Mouse (Mus musculus): ENCODE data around the gene Sdad1.
"Not testable (repeated sequence)": the region's sequence is repeated elsewhere in the genome, so short reads cannot be mapped to it uniquely, and the experiment has no call there.

Sdad1 gene

DNA sequence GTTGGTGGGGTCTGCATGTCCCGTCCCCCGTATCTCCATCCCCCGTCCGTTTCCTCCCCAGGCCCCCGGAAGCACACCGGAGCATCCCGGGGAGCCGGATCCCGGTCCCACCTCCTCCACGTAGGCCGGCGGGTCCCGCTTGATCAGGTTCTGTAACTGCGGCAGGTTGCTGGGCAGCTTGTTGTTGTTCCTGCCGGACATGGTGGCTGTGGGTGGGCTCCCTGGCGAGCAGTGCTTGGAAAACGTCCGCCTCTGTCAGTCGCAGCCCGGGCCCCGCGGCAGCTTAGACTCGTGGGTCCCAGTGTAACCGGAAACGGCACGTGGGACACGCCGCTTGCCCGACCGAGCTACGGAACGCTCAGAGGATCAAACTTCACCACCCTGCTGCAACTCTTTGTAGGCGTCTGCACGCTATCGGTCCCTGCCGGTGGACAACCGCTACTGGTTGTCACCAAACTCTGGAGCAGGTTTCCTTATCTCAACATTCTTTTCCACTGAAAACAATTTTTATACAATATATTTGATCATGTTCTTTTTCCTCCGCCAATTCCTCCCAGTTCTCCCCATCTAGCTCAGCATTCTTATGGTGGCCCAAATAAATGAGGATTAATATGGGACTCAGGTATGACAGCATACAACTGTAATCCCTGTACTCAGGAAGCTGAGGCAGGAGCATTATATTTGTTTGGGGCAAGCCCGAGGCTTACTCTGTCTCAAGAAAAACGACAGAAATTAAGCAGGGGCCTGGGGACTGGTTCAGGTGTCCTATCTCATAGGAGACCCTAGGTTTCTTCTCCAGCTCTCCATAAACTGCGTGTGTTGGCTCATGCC, at the start of gene Sdad1:
TSS of gene Sdad1 (minus strand) at position 799 of the 831 bp plus-strand sequence.
- DNase-seq, result peak; percentile 89

DNA sequence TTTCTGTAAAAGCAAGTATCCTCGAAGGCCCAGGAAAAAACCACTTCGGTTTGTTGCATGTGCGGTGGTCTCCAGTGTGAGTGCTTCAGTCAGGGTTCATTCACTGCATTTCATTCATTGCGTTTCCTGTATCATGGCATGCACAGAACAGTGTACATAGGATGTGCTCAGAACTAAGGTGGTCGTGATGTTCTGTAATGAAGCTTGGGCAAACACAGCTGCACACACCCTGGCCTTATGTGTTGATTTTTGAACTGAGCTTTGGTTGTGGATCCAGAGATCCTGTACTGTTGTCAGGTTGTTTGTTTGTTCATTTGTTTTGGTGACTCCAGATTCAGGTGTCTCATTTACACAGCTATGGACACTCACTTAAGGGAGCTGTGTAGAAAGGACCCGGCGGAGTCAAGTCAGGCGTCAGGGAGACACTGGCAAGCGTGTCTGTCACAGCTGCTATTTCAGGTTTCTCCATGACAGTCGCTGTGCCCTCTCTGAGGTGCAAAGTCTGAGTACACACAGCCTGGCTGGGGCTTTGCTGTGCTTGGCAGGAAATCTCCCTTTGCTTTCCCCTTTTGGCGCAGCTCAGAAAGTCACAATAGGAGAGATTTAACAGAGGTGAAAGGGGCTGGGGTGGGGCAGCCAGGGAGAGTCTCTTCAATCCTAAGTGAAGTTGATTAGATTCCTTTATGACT, 48.6 kb upstream of the Sdad1 start:
- DNase-seq, result peak; percentile 27

DNA sequence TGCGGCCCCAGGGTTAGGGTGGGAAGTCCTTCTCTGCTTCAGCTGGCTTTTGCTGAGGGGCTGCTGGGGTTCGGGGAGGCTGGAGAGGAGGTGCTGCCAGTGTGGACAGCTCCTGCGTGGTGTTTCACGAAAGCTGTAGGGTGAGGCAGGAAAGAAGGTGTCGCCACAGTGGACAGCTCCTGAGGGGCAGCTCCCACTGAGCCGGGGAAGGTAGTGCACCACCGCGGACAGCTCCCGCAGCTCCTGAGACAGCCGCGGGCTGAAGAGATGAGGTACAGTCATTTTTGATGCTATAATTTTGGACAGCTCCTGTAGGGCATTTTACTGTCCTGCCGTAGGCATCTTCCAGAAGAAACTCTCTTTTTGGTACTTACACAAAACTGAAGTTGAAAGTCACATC, 47.8 kb upstream of the Sdad1 start:
- DNase-seq, result peak; percentile 44

DNA sequence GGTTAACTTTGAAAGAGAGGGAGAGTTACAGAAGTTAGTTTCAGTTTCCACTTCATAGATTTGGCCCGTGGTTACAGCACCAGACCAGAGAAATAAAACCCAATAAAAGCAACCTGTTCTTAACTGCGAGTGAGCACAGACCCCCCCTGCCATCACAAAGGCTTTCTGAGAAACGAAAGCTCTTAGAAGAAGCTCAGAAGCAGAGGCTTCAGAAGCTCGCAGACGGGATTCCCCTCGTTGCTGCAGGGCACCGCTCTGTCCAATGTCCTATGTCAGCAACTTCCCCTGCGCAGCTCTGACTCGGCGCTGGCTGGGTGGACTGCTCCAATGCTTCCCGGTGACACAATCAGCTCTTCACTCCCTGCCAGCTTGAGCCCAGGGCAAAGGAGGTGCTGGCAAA, 43.2 kb upstream of the Sdad1 start:
- DNase-seq, result peak; percentile 55

DNA sequence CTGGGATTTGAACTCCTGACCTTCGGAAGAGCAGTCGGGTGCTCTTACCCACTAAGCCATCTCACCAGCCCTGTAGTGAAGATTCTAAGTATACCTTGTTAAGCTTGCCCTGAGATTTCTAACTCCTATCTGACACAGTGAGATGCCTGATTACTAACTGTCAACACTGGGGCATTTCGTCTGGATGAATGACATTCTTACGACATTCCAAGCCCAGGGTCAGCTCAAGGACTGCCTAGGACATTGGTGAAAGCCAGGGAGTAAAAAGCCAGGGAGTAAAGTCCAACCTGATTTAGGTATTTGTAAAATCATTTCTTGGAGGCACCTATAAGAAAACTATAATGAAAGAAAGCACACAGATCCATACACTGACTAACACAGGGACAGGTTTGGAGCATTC, 42.4 kb upstream of the Sdad1 start:
- not testable (repeated sequence) for DNase-seq

DNA sequence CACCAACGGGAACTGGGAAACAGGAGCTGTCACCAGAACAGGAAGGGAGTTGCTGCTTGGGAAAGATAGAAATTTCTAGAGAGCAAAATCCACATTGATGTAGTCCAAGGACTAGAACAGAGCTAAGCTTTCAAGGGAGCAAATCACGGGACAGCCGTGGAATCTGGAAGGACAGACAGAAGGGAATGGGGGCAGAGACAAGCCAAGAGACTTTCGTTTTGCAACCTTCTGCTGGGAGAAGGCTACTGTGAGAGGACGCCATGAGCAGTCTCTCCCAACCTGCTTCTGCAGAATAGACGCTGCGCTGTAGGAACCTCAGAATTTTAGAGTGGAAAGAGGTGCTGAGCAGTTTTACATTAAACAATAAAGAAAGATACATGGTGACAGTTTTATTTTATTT, 39.5 kb upstream of the Sdad1 start:
- DNase-seq, result no peak

DNA sequence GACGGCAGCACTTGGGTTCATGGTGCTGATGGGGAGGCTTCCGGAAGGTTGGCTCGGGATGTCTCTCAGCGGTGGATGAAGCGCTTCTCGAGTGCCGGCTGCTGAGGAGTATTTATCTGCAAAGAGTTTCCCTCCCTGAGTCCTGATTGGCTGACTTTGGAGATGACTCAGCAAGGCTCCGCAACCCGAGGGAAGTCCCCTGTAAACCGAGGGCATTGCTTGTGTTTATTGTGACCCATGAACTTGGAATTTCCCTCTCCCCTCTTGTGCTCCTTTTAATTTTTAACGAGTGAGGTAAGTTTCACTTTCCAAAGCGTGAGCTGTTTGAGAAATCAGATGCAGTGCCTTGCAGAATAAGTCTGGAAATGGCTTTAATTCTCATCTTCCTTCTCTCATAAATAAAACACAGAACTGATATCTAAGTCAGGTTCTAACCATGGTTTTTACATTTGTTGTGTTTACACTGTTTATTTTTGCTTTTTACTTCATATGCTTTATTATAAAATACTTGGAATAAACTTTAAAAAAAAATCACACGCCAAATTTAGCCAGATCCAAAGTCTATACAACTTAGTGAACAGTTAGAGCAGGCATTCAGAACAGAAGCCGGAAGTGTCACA, 38.6 kb upstream of the Sdad1 start, which contains the start of gene Cxcl10:
TSS of gene Cxcl10 (minus strand) at position 96 of the 620 bp plus-strand sequence.
- peak; percentile 78 for DNase-seq

DNA sequence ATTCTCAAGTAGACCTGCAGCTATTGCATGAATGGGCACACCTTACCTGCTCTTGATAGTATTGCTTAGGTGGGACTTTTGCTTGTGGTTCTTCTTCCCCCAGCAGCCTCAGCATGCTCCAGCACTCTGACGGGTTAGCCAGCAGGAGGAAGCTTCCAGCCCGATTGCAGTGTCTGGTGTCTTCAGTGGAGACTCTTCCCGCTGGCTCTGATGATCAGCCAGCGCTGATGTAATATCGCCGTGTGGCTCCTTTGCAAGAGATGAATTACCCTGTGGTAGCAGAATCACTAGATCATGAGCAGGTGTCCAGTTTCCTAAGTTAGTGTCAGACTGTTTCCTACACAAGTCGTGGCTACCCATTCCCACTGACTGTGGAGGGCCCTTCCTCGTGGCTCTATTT, 34.7 kb upstream of the Sdad1 start:
- no peak for DNase-seq

DNA sequence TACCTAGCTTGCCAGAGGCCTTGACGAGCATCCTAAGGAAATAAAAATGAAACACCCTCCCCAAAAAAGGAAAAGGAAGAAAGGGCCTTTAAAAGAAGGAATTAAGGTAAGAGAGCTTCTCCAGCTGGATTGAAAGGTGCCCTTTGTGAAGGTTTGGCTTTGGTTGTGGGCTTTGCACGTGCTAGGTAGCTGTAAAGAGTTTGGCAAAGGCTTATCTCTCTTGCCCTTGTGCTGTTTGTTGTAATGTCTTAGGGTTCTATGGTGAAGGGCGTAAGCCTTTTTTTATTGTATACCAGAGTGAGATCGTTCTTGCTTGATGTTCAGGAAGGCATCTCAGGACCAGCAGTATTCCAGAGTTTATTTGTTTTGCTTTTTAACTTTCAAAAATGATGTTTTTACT, 30.3 kb upstream of the Sdad1 start:
- no peak for DNase-seq

DNA sequence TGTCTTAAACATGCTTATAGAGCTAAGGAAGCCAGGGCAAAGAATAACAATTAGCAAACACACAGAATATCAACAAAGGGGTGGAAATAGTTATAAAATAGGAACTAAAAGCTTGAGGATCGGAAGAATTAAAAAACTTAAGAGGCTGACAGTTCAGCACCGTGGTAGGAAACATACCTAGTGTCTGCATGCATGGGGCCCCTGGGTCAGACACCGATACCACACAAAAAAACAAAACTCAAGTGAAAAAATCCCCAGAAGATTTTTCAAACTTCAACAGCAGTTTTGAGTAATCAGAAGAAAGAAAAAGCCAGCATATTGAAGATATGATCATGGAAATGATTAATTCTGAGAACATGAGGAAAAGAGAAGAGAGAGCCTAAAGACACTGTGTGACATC, 26.5 kb upstream of the Sdad1 start:
- DNase-seq, result no peak

DNA sequence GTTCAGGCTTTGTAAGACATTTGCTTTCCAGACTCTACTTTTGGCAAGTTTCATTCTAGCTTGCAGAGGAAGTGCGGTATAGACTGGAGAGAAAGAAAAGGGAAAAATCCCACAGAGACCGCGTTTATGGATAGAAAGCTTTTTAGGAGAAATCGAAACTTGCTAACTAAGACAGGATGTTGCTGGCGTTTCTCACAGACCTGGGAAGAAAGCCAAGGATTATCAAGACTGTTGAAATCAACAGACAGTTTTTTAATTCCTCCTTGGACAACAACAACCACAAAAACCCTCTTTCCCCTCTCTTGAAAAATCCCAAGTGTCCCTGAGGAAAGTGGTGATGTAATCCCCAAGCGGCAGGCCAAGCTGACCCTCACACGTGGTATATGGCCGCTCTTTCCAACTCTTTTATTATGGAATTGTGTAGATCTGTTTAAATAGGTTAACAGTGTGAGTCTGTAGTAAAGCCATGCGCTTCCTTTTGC, 22.1 kb upstream of the Sdad1 start:
- DNase-seq, result no peak

DNA sequence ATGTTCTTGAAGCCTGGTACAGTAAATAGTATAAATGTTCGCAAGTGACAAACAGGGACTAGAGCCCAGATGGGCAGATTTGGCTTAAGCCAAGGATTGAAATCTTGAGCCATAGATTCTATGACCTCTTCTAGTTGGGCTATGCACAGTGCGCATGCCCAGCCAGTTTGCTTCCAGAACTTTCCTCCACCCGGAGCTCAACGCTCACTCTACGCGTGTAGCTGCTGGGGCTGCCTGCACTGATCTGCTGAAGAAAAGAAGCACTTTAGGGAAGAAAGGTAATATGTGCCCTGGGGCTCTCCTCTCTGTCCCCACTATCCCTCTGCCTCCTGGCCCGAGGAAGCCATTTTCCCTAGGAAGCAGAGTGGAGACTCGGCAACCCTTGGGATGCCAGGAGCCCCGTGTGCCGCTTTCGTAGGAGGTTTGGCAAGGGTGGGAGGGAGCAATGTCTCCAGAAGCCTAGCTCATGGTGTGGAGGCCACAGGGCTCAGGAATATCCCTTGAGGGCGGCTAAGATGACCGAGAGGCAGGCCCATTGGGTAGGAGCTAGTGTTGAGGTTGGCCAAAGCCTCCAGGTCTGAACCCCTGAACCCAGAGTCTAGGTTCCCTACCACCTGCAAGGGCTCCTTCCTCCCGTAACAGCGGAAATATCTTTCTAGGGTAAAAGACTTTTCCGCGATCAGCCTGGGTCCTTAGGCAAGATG, 21.5 kb upstream of the Sdad1 start, which contains the start of gene Art3:
TSS of gene Art3 (plus strand) at position 193 of the 704 bp plus-strand sequence.
- no peak for DNase-seq

DNA sequence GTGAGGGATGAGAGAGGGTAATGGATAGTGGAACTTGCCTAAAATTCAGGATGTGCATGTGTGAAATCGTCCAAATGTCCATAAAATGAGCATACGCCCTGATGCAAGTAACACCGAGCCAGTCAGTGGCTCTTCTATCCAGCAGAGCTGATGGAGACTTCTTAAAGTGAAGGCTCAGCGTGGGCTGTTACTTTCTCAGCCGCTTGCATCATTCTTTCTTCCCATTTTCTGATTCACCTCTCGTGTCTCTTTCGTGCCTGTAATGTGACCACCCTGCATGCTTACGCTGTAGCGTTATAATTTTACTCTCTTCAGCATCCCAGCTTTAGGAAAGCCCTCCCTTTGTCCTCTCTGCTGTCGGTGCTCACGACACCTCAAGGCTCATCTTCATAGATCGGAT, 20.8 kb upstream of the Sdad1 start:
- no peak for DNase-seq

DNA sequence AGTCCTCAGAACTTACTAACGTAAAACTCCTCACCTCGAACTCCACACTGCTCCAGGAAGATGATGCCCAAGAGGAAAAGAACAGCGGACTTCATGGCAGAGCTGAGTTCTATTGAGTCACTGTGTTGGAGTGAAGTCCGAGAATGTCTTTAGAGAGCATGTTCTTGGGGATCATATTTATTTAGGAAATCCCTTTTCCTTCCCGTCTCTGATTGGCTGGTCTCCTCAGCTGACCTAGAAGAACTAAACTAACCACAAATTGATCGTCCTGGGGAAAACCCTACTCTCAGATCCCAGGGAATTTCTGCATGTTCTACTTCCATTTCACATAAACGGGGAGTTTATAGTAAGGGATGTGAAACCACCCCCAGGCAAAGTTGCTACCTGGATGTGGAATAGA, 17.6 kb upstream of the Sdad1 start, which contains the start of gene Cxcl9:
TSS of gene Cxcl9 (minus strand) at position 151 of the 400 bp plus-strand sequence.
- DNase-seq, result no peak

DNA sequence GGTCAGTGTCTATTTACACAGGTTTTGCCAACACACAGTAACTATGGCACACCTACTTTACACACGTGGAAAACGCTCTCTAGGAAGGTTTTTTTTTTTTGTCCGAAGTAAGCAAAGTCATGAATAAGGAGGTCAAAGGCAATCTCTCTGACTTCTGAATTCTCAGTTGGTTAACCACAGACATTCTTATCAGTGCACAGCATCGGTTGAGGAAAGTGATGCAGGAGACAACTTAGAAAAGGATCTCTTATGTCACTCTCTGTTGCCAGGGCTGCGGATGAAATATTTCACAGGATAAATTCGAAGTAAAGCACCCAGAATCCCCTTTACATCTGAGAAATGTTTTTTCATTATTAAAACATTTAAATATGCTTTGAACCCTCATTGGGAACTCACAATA, 17.1 kb upstream of the Sdad1 start:
- no peak for DNase-seq

DNA sequence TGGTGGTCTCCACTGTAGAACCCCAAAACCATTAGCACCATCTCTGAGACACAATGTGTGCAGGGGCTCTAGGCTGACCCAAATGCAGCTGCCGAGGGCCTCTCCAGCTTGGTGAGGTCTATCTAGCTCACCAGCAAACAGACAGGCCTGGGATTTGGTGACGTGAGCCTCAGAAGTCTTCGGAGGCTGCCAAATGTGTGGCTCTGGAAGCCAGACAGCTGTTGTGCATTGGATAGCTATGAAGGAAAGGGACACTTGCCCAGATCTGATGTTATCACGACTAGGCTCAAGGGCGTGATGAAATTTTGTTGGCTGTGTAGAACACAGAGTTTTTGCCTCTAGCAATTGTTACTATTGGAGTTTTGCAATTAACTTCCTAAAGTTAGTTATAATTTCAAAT, 13.0 kb upstream of the Sdad1 start:
- no peak for DNase-seq

DNA sequence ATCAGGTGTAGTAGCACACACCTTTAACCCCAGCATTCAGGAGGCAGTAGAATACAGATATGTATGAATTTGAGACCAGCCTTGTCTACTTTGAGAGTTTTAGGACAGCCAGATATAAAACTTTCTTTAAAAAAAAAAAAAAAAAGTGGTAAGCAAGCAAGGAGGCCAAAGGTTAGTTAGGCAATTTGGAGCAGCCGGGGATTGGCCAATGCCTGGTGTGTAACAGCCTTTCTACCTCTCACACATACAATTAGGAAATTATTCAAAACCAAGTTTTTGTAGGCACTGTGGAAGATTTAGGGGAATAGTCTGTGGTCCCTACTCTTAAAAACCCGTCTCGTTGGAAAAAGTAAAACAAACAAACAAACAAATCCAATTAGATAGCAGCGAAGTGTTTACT, 12.3 kb upstream of the Sdad1 start:
- no peak for DNase-seq

DNA sequence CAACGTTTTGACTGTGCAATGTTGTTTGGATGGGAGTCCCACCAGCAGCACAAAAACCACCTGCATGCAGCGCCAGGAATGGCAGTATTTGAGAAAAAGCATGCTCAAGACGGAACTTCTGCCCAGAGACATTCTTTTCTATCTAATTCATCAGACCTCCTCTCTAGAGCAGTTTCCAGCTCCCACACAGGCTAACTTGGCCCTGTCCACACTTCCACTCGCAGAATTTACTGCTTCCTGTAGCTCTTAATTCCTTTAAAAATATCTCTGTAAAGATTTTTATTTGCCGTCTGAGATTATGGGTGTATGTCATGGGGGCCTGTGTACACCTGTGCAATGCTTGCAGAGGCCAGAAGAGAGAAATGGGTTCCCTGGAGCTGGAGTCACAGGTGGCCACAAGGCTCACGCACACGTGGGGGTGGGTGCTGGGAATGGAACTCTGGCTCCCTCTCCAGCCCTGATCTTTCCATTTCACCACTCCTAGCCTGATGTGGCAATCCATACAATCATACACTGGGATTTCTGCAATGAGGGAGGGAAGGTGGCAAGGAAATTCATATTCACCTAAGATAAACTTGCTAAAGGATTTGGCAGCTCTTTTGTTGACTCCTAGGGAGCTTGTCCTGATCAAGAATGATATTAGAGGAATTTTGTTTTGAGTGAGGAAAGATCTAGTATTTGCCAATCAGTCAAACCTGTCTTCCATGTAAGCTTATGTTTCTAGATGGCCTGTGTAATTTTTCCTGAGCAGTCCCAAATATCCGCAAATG, 11.5 kb upstream of the Sdad1 start:
- DNase-seq, result no peak

DNA sequence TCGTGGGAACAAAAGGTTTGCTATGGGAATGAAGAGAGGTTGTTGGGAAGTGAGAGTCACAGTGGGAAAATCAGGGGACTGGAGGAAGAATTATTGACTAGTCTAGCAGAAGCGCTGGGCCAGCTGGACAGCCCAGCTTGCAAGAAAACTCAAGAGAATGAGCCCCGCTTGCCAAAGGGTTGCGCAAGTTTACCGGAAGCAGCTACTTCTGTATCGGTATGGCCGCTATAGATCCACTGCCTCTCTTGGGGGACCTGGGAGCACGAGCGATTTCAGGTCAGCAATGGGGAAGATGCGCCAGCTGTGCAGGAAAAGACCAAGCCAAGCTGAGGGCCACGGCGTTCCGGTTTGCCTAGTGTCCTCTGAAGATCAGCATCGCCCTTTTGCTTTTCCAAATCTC, 8.3 kb upstream of the Sdad1 start:
- no peak for DNase-seq

DNA sequence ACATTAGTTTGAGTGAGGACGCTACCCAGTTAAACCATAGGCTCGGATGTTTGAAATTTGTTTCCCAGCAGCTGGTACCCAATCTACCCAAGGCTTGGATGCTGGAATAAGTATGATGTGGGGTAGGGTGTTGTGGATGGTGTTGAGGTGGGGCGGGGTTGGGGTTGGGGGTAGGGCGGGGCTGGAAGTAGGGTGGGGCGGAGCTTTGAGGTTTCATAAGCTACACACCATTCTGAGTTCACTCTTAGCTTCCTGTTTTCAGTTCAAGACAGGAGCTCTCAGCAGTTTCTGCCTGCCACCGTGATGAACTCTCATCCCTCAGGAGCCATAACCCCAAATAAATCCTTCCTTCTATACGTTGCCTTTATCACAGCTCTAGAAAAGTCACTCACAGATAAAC, 7.8 kb upstream of the Sdad1 start:
- no peak for DNase-seq

DNA sequence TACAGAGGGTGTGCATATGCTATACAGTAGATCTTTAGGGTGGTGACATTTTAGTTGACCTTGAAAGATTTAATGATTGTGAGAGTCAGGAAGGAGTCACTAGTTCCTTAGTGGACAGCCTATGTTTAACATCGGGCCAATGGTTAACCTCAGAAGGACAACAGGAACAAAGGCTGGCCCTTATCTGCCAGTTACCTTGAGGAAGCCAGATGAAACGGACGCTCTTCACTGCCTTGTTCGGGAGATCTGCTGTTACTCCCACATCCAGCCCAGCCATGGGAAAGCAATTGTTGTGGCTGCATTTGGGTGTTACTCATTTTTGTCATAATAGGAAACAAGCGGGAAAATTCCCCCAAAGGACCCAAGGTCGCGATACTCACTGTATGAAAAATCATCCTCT, 3.5 kb upstream of the Sdad1 start:
- DNase-seq, result no peak

Measured in liver (tissue).